Comparison of ENCODE assay signal across 8 mouse cellular contexts in genomic region chr15:98893940-98894745, GRCm38 (mm10). TPM values are rescaled to one million over a fixed set of nuclear protein-coding genes. Genes with fewer than 3 reads are reported as not detected.
DNase-seq lines count a peak whose midpoint lies in the region; ATAC-seq and TF ChIP-seq lines count a peak whose summit lies in the region.

Gene Rhebl1 (minus strand): TSS chr15:98894540.

- H3K36me3 ChIP-seq in kidney, embryonic 14.5 days (ENCODE audit: control insufficient read depth, insufficient read depth, low read length): no peaks in the 10 kb centered on the region
- no peaks in the 10 kb centered on the region for H3K36me3 ChIP-seq in embryonic facial prominence, embryonic 10.5 days (replicated peaks)
- no peaks in the 10 kb centered on the region for H3K36me3 ChIP-seq in hindbrain, embryonic 12.5 days
- H3K36me3 ChIP-seq in liver, embryonic 12.5 days: no peaks in the 10 kb centered on the region
- H3K36me3 ChIP-seq in myocyte (ENCODE audit: control insufficient read depth, insufficient read depth): no peaks in the 10 kb centered on the region

- peaks cover 40% of the 10 kb centered on the region for H3K4me1 ChIP-seq in kidney, embryonic 14.5 days (ENCODE audit: control insufficient read depth, insufficient read depth, low read length)
- H3K4me1 ChIP-seq in embryonic facial prominence, embryonic 10.5 days: peaks cover 61% of the 10 kb centered on the region
- peaks cover 43% of the 10 kb centered on the region for H3K4me1 ChIP-seq in hindbrain, embryonic 12.5 days
- peaks cover 76% of the 10 kb centered on the region for H3K4me1 ChIP-seq in liver, embryonic 12.5 days

- no peak within 1 kb of the TSS for H3ac ChIP-seq in myocyte (ENCODE audit: control insufficient read depth, insufficient read length)

- peak within 1 kb of the TSS; percentile 60 for H3K9ac ChIP-seq in kidney, embryonic 14.5 days (ENCODE audit: low read depth, low read length)
- peak within 1 kb of the TSS; percentile 53 for H3K9ac ChIP-seq in hindbrain, embryonic 12.5 days
- H3K9ac ChIP-seq in liver, embryonic 12.5 days: 0 out of 2 replicates have a peak within 1 kb of the TSS, but pooled peaks have one; percentile 40

- peak within 1 kb of the TSS; percentile 55 for H3K4me3 ChIP-seq in kidney, embryonic 14.5 days (ENCODE audit: low read length)
- peak within 1 kb of the TSS; percentile 65 for H3K4me3 ChIP-seq in embryonic facial prominence, embryonic 10.5 days
- H3K4me3 ChIP-seq in hindbrain, embryonic 12.5 days: peak within 1 kb of the TSS; percentile 45
- peak within 1 kb of the TSS; percentile 53 for H3K4me3 ChIP-seq in liver, embryonic 12.5 days
- no peak within 1 kb of the TSS for H3K4me3 ChIP-seq in myocyte

- no peak within 1 kb of the TSS for H3K27ac ChIP-seq in kidney, embryonic 14.5 days (ENCODE audit: low read depth, low read length)
- peak within 1 kb of the TSS; percentile 84 for H3K27ac ChIP-seq in embryonic facial prominence, embryonic 10.5 days (replicated peaks)
- no peak within 1 kb of the TSS for H3K27ac ChIP-seq in hindbrain, embryonic 12.5 days
- no peak within 1 kb of the TSS for H3K27ac ChIP-seq in liver, embryonic 12.5 days

- H3K27me3 ChIP-seq in kidney, embryonic 14.5 days (ENCODE audit: control insufficient read depth, insufficient read depth, low read length): peaks cover 69% of the 10 kb centered on the region
- H3K27me3 ChIP-seq in embryonic facial prominence, embryonic 10.5 days (replicated peaks; ENCODE audit: low read depth, poor library complexity, severe bottlenecking): peaks cover 88% of the 10 kb centered on the region
- peaks cover 79% of the 10 kb centered on the region for H3K27me3 ChIP-seq in hindbrain, embryonic 12.5 days
- H3K27me3 ChIP-seq in liver, embryonic 12.5 days (replicated peaks): peaks cover 76% of the 10 kb centered on the region
- peaks cover 40% of the 10 kb centered on the region for H3K27me3 ChIP-seq in myocyte (ENCODE audit: control insufficient read depth, insufficient read depth, insufficient read length)

- no peak for DNase-seq in kidney, adult 8-10 months
- peak; percentile 72 for DNase-seq in Muller cell, postnatal 12 days (ENCODE audit: inconsistent ontology term)
- peak; percentile 66 for DNase-seq in embryonic facial prominence, embryonic 10.5 days (ENCODE audit: low spot score)
- no peak for DNase-seq in spleen, postnatal 14 days (ENCODE audit: low spot score in 2 of 2)

- 0% methylated on average over 77 of the region's 77 CpGs for WGBS in kidney, embryonic 14.5 days
- under 1% methylated on average over 77 of the region's 77 CpGs for WGBS in embryonic facial prominence, embryonic 10.5 days
- WGBS in hindbrain, embryonic 12.5 days: under 1% methylated on average over 77 of the region's 77 CpGs
- WGBS in liver, embryonic 12.5 days (ENCODE audit: insufficient replicate concordance): under 1% methylated on average over 77 of the region's 77 CpGs

- H3K79me2 ChIP-seq in myocyte (ENCODE audit: control insufficient read depth, insufficient read depth): no peaks in the 10 kb centered on the region

- H3K4me2 ChIP-seq in kidney, embryonic 14.5 days (replicated peaks; ENCODE audit: low read depth, low read length): peak within 1 kb of the TSS; percentile 99
- peak within 1 kb of the TSS; percentile 95 for H3K4me2 ChIP-seq in hindbrain, embryonic 12.5 days (replicated peaks)
- peak within 1 kb of the TSS; percentile 83 for H3K4me2 ChIP-seq in liver, embryonic 12.5 days
- peak within 1 kb of the TSS; percentile 58 for H3K4me2 ChIP-seq in myocyte (ENCODE audit: low read depth)

- no peak for ATAC-seq in kidney, embryonic 14.5 days (ENCODE audit: low FRiP score, low TSS enrichment)
- ATAC-seq in hindbrain, embryonic 12.5 days (ENCODE audit: low FRiP score): no peak
- ATAC-seq in liver, embryonic 12.5 days: no peak

- H3K9me3 ChIP-seq in kidney, embryonic 14.5 days (ENCODE audit: control insufficient read depth, low read length): no peaks in the 10 kb centered on the region
- H3K9me3 ChIP-seq in embryonic facial prominence, embryonic 10.5 days: no peaks in the 10 kb centered on the region
- H3K9me3 ChIP-seq in hindbrain, embryonic 12.5 days (replicated peaks): no peaks in the 10 kb centered on the region
- H3K9me3 ChIP-seq in liver, embryonic 12.5 days (replicated peaks): no peaks in the 10 kb centered on the region

- TF ChIP-seq POLR2A in myocyte (IDR thresholded peaks at IDR 0.05; ENCODE audit: insufficient read length, low read depth): no peak

TF ChIP-seq in myocyte, 11 proteins besides CTCF, POLR2A, EP300 and RAD21:
- TF ChIP-seq SRF (IDR thresholded peaks at IDR 0.05; ENCODE audit: control insufficient read depth, insufficient read length, low read depth) (no peak), MYOD1 (IDR thresholded peaks at IDR 0.05; ENCODE audit: control insufficient read depth in 1 of 3, insufficient read length in 2 of 3, low read depth in 2 of 3) (peak in 1 of 3 experiments; percentile 11), E2F4 (IDR thresholded peaks at IDR 0.05; ENCODE audit: insufficient read depth) (no peak), MYOG (IDR thresholded peaks at IDR 0.05; ENCODE audit: control insufficient read depth in 1 of 3, insufficient read depth in 1 of 3, insufficient read length in 2 of 3, low read depth in 2 of 3) (peak in 1 of 3 experiments; percentile 39), MAX (IDR thresholded peaks at IDR 0.05; ENCODE audit: low read depth) (no peak), CEBPB (IDR thresholded peaks at IDR 0.05; ENCODE audit: insufficient read depth, poor library complexity, severe bottlenecking) (no peak)

RNA-seq across cellular contexts. Expression of gene Rhebl1, which starts in this region (rescaled TPM):
- polyA plus RNA-seq in kidney, embryonic 14.5 days (2014; fragmentation: Nextera tagmentation; extraction: Ambion mirVana): 14.4 and 22.4 TPM in 2 replicates
- polyA plus RNA-seq in embryonic facial prominence, embryonic 10.5 days (2016; fragmentation: Nextera tagmentation; extraction: Ambion mirVana): 29.2 and 29.5 TPM in 2 replicates
- 22.0 and 27.0 TPM in 2 replicates for polyA plus RNA-seq in hindbrain, embryonic 12.5 days (2016; fragmentation: Nextera tagmentation; extraction: Ambion mirVana)
- polyA plus RNA-seq in liver, embryonic 12.5 days (2016; fragmentation: Nextera tagmentation; extraction: Ambion mirVana): 4.9 TPM in 2 replicates
- polyA plus RNA-seq in myocyte (2012; fragmentation: generic; extraction: Trizol): 7.6 TPM

Comparison
In these comparisons a context has a peak if more than half of its experiments do, and no peak if none do; other contexts are left out.
1. DNase-seq: peak in Muller cell, postnatal 12 days (single experiment) and embryonic facial prominence, embryonic 10.5 days (single experiment); none in kidney, adult 8-10 months (0 of 2) and spleen, postnatal 14 days (0 of 2).
2. Peak in every context shown above with its lines, with median percentiles within 50 percentile points of each other: H3K4me2 ChIP-seq and H3K9ac ChIP-seq.